Mouse (Mus musculus) midbrain, postnatal 0 days (tissue): ENCODE measurements around the gene Olfr1389. TPM values are rescaled to one million over a fixed set of nuclear protein-coding genes. Genes with fewer than 3 reads are reported as not detected.
"Not testable (repeated sequence)": the region's sequence is repeated elsewhere in the genome, so short reads cannot be mapped to it uniquely, and the experiment has no call there.

Source experiments
- ATAC-seq: fragments of 200-750 bp; cut with Nextera tagmentation; 2 replicates; pipeline ENCODE4 v1.8.0; 2017; ENCODE audit warnings: moderate number of reproducible peaks, mild to moderate bottlenecking, moderate TSS enrichment, moderate library complexity; ENCODE audit not compliant: low FRiP score
- DNase-seq: peaks from one replicate; pipeline ENCODE4 v3.0.0-alpha.2; 2015; ENCODE audit warnings: low spot score
- H3K27ac ChIP-seq: fragments of 300-500 bp; sonication (generic); 2 replicates; pipeline ENCODE4 v1.5.1; 2014; ENCODE audit warnings: low read depth, mild to moderate bottlenecking, low read length, mixed read lengths
- H3K27me3 ChIP-seq: fragments of 300-500 bp; sonication (generic); 2 replicates; pipeline ENCODE4 v1.6.1; 2014; ENCODE audit warnings: low read length, control low read depth, mixed read lengths; ENCODE audit not compliant: insufficient read depth
- H3K36me3 ChIP-seq: fragments of 300-500 bp; sonication (generic); 2 replicates; pipeline ENCODE4 v1.6.1; 2014; ENCODE audit warnings: low read length, control low read depth, mixed read lengths; ENCODE audit not compliant: insufficient read depth
- H3K4me1 ChIP-seq: fragments of 300-500 bp; sonication (generic); 2 replicates; pipeline ENCODE4 v1.6.1; 2014; ENCODE audit warnings: mild to moderate bottlenecking, control low read depth, antibody characterized with exemption, low read length, mixed read lengths; ENCODE audit not compliant: insufficient read depth
- H3K4me2 ChIP-seq: fragments of 300-500 bp; sonication (generic); 2 replicates; pipeline ENCODE4 v1.6.1; 2014; ENCODE audit warnings: low read depth, mild to moderate bottlenecking, low read length, mixed read lengths; ENCODE audit not compliant: poor library complexity, severe bottlenecking
- H3K4me3 ChIP-seq: fragments of 300-500 bp; sonication (generic); 2 replicates; pipeline ENCODE4 v1.5.1; 2014; ENCODE audit warnings: low read depth, mild to moderate bottlenecking, low read length, moderate library complexity
- H3K9ac ChIP-seq: fragments of 300-500 bp; sonication (generic); replicated peaks from 2 replicates; pipeline ENCODE4 v1.6.1; 2014; ENCODE audit warnings: mild to moderate bottlenecking, low read length, moderate library complexity, mixed read lengths; ENCODE audit not compliant: poor library complexity, severe bottlenecking
- H3K9me3 ChIP-seq: fragments of 300-500 bp; sonication (generic); 2 replicates; pipeline ENCODE4 v1.6.1; 2016; ENCODE audit warnings: low read length, control low read depth
- CTCF ChIP-seq: IDR thresholded peaks from 2 replicates; pipeline ENCODE4 v1.5.1; 2016; ENCODE audit warnings: antibody characterized with exemption, mild to moderate bottlenecking
- WGBS: fragments of 180-500 bp; shearing (Covaris S2); extraction: QIAGEN DNeasy Blood & Tissue Kit; methylation state at CpG from one replicate; pipeline ENCODE4 v1.1.7; 2014; 5-methylcytosine and 5-hydroxymethylcytosine counted together
- polyA plus RNA-seq: library from polyadenylated mRNA; unstranded; fragments of >200 nt; fragmentation: Nextera tagmentation; extraction: Ambion mirVana; gene quantifications from 2 replicates; pipeline ENCODE4 v1.2.1, GENCODE M21; 2015
- total RNA-seq: library from RNA; depleted of rRNA; stranded (reverse); fragments of >200 nt; gene quantifications from 2 replicates; pipeline ENCODE4 v1.2.3, GENCODE M21; 2014; rRNA removed

The Olfr1389 gene
- total and polyA plus RNA-seq, 2 experiments from 2014 or later: 0.22 TPM; not detected in 1

DNA sequence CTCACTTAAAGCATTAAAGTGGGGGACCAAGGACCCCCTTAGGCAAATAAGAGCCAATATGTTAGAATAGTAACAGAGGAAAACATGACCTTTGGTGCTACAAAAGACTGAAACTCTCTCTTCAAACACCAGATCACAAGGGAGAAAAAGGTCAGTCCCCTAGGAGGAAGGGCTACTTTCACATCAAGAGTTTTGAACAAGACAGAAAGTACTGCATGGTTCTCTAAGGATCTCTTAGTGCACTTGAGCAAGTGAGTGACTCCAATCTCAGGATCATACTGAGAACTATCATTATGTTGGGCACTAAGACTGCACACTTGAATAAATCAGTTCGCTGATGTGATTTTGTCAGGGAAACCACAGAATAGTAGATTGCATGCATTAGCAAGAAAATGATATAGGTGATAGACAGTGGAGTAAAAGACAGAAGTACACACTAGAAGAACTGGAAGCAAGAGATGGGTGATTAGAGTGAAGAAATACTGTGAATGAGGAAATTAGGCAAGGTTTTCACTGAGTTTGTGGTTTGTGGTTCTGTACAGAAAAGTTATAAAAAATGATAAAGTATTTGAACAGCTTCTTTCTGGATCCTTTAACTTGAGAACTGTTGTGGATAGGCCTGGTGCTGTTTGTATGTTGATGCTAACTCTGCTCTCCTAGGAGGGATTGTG, 2.5 kb downstream of the Olfr1389 start:
- Histone ChIP-seq H3K9ac (no peak overlapping the region), H3K4me2 (no peak overlapping the region), H3K4me1 (no peaks in the 10 kb centered on the region), H3K4me3 (no peak overlapping the region), H3K36me3 (no peaks in the 10 kb centered on the region), H3K27ac (no peak overlapping the region), H3K9me3 (no peaks in the 10 kb centered on the region), H3K27me3 (no peaks in the 10 kb centered on the region)
- 93% methylated on average over 1 of the region's 1 CpGs for WGBS
- no peak for TF ChIP-seq CTCF
- no peak for DNase-seq
- ATAC-seq: no peak

DNA sequence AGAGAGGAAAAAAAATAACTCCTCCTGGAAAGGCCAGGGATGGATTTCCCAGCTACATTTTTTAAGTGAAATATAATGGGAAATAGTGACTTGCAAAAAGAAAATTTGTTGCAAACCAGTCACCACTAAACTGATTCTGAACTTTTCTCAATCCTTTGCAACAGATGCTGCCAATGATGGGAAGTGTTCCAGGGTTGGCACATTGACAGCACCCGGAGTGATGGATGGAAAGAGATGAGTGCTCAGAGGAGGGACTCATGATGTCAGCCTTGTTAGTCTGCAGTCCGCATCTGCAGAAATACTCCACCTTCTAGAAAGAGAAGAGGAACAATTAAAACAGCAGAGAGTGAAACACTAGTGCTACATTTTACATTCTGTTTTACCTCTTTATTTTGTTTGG, 6.8 kb downstream of the Olfr1389 start:
- Histone ChIP-seq H3K36me3 (no peaks in the 10 kb centered on the region), H3K4me3 (no peak overlapping the region), H3K9me3 (no peaks in the 10 kb centered on the region), H3K27ac (no peak overlapping the region), H3K9ac (no peak overlapping the region), H3K27me3 (no peaks in the 10 kb centered on the region), H3K4me2 (no peak overlapping the region), H3K4me1 (no peaks in the 10 kb centered on the region)
- TF ChIP-seq CTCF: no peak
- DNase-seq: peak; percentile 27
- WGBS: 87% methylated on average over 2 of the region's 2 CpGs
- ATAC-seq: no peak

GRCm38 (mm10) chr11:49436411-49436810, 13.5 kb downstream of the Olfr1389 start, which contains the start of gene Olfr1388:
Gene Olfr1388 (plus strand): TSS chr11:49436624.
- Histone ChIP-seq H3K4me3 (no peak within 1 kb of the TSS), H3K36me3 (no peaks in the 10 kb centered on the region), H3K27me3 (no peaks in the 10 kb centered on the region), H3K4me2 (no peak within 1 kb of the TSS), H3K4me1 (no peaks in the 10 kb centered on the region), H3K27ac (no peak within 1 kb of the TSS), H3K9ac (no peak within 1 kb of the TSS), H3K9me3 (no peaks in the 10 kb centered on the region)
- no peak for TF ChIP-seq CTCF
- DNase-seq (no peak), ATAC-seq (no peak)
- 73% methylated on average over 3 of the region's 3 CpGs for WGBS

GRCm38 (mm10) chr11:49455043-49455442, 32.2 kb downstream of the Olfr1389 start, which contains the start of gene Olfr1387:
Gene Olfr1387 (plus strand): TSS chr11:49455343.
- Histone ChIP-seq H3K4me1 (no peaks in the 10 kb centered on the region), H3K36me3 (no peaks in the 10 kb centered on the region), H3K4me3 (no peak within 1 kb of the TSS), H3K9ac (no peak within 1 kb of the TSS), H3K27ac (no peak within 1 kb of the TSS), H3K9me3 (no peaks in the 10 kb centered on the region), H3K27me3 (no peaks in the 10 kb centered on the region), H3K4me2 (no peak within 1 kb of the TSS)
- DNase-seq (no peak), ATAC-seq (no peak)
- WGBS: 82% methylated on average over 1 of the region's 1 CpGs
- no peak for TF ChIP-seq CTCF

DNA sequence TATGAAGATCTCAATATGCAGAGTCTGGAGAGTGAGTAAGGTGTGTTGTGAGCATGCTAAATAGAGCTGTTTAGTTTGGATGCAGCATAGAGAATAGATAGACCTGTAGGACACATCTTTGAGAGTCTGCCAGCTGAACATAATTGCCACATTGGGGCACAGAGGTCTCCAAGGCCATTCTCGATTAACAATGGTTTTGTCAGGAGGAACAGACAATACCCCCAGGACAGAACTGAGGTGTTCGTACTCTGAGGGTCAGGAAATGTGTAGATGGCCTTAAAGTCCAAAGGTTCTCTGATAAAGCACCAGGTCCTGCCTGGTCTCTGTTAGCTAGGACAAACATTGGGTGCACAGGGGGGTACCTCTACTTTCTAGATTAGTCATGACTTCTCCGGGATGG, 41.9 kb downstream of the Olfr1389 start, which contains the start of gene Olfr1386:
Gene Olfr1386 (plus strand): TSS at position 301 of the 400 bp plus-strand sequence.
- not testable (repeated sequence) for H3K4me1 ChIP-seq, H3K27me3 ChIP-seq, DNase-seq, H3K9ac ChIP-seq, H3K4me2 ChIP-seq, H3K27ac ChIP-seq, H3K36me3 ChIP-seq, H3K9me3 ChIP-seq, H3K4me3 ChIP-seq, ATAC-seq
- 86% methylated on average over 2 of the region's 3 CpGs for WGBS

Other genes starting within 250 kb of the Olfr1389 start
- gene Btnl9, start 235.9 kb upstream of the Olfr1389 start, total RNA-seq: 0.19 TPM in 1 of 2 replicates, not detected in the other
- 0.26 and 0.80 TPM in 2 replicates for gene Btnl9, start 235.9 kb upstream of the Olfr1389 start, polyA plus RNA-seq
- gene Zfp62, start 219.8 kb upstream of the Olfr1389 start, total RNA-seq: 25.6 and 40.2 TPM in 2 replicates
- 26.0 and 26.6 TPM in 2 replicates for gene Zfp62, start 219.8 kb upstream of the Olfr1389 start, polyA plus RNA-seq
- gene Mgat1, start 178.9 kb upstream of the Olfr1389 start, total RNA-seq: 88.1 and 102 TPM in 2 replicates
- 33.9 and 35.4 TPM in 2 replicates for gene Mgat1, start 178.9 kb upstream of the Olfr1389 start, polyA plus RNA-seq
- gene Olfr1393, start 144.8 kb upstream of the Olfr1389 start, total RNA-seq: 0.19 and 1.4 TPM in 2 replicates
- gene Olfr1393, start 144.8 kb upstream of the Olfr1389 start, polyA plus RNA-seq: 0.21 TPM in 1 of 2 replicates, not detected in the other
- gene Olfr1392, start 137.8 kb upstream of the Olfr1389 start, total RNA-seq: 0.52 and 0.60 TPM in 2 replicates
- gene Olfr1392, start 137.8 kb upstream of the Olfr1389 start, polyA plus RNA-seq: 0.14 TPM in 1 of 2 replicates, not detected in the other
- gene Olfr10, start 118.3 kb upstream of the Olfr1389 start, total RNA-seq: 0.09 TPM in 1 of 2 replicates, not detected in the other
- not detected in 2 replicates for gene Olfr10, start 118.3 kb upstream of the Olfr1389 start, polyA plus RNA-seq
- not detected in 2 replicates for gene Olfr1391, start 100.3 kb upstream of the Olfr1389 start, total RNA-seq
- gene Olfr1391, start 100.3 kb upstream of the Olfr1389 start, polyA plus RNA-seq: not detected in 2 replicates
- not detected in 2 replicates for gene Olfr1390, start 87.9 kb upstream of the Olfr1389 start, total RNA-seq
- gene Olfr1390, start 87.9 kb upstream of the Olfr1389 start, polyA plus RNA-seq: not detected in 2 replicates
- not detected in 2 replicates for gene Olfr1388, start 13.6 kb downstream of the Olfr1389 start, total RNA-seq
- gene Olfr1388, start 13.6 kb downstream of the Olfr1389 start, polyA plus RNA-seq: 0.05 and 0.07 TPM in 2 replicates
- gene Olfr1387, start 32.3 kb downstream of the Olfr1389 start, total RNA-seq: not detected in 2 replicates
- gene Olfr1387, start 32.3 kb downstream of the Olfr1389 start, polyA plus RNA-seq: not detected in 2 replicates
- gene Olfr1386, start 42.0 kb downstream of the Olfr1389 start, total RNA-seq: not detected in 2 replicates
- not detected in 2 replicates for gene Olfr1386, start 42.0 kb downstream of the Olfr1389 start, polyA plus RNA-seq
- not detected in 2 replicates for gene Olfr1385, start 66.0 kb downstream of the Olfr1389 start, total RNA-seq
- not detected in 2 replicates for gene Olfr1385, start 66.0 kb downstream of the Olfr1389 start, polyA plus RNA-seq
- not detected in 2 replicates for gene Olfr1384, start 83.7 kb downstream of the Olfr1389 start, total RNA-seq
- gene Olfr1384, start 83.7 kb downstream of the Olfr1389 start, polyA plus RNA-seq: not detected in 2 replicates
- gene Olfr1383, start 96.6 kb downstream of the Olfr1389 start, total RNA-seq: not detected in 2 replicates
- gene Olfr1383, start 96.6 kb downstream of the Olfr1389 start, polyA plus RNA-seq: not detected in 2 replicates
- gene Olfr1382, start 105.2 kb downstream of the Olfr1389 start, total RNA-seq: not detected in 2 replicates
- not detected in 2 replicates for gene Olfr1382, start 105.2 kb downstream of the Olfr1389 start, polyA plus RNA-seq
- gene Olfr1381, start 120.4 kb downstream of the Olfr1389 start, total RNA-seq: not detected in 2 replicates
- not detected in 2 replicates for gene Olfr1381, start 120.4 kb downstream of the Olfr1389 start, polyA plus RNA-seq
- gene Olfr1380, start 133.8 kb downstream of the Olfr1389 start, total RNA-seq: not detected in 2 replicates
- gene Olfr1380, start 133.8 kb downstream of the Olfr1389 start, polyA plus RNA-seq: not detected in 2 replicates
- 2.6 and 2.8 TPM in 2 replicates for gene Flt4, start 186.2 kb downstream of the Olfr1389 start, total RNA-seq
- 1.3 and 1.4 TPM in 2 replicates for gene Flt4, start 186.2 kb downstream of the Olfr1389 start, polyA plus RNA-seq
- not detected in 2 replicates for gene Scgb3a1, start 240.5 kb downstream of the Olfr1389 start, total RNA-seq
- 0.59 TPM in 1 of 2 replicates, not detected in the other for gene Scgb3a1, start 240.5 kb downstream of the Olfr1389 start, polyA plus RNA-seq